Mouse (Mus musculus) ES-Bruce4 (cell line): ENCODE results near the gene Pkd1l2.

Experiments used
- CTCF ChIP-seq: IDR thresholded peaks from one replicate; pipeline ENCODE4 v1.8.1; 2011; ENCODE audit warnings: low read depth, low read length
- EP300 ChIP-seq: IDR thresholded peaks from 2 replicates; pipeline ENCODE4 v1.6.1; 2011; ENCODE audit warnings: low read depth, low read length; ENCODE audit not compliant: insufficient read depth
- POLR2A ChIP-seq: IDR thresholded peaks from one replicate; pipeline ENCODE4 v1.8.1; 2011; ENCODE audit warnings: low read length; ENCODE audit not compliant: insufficient read depth

DNA sequence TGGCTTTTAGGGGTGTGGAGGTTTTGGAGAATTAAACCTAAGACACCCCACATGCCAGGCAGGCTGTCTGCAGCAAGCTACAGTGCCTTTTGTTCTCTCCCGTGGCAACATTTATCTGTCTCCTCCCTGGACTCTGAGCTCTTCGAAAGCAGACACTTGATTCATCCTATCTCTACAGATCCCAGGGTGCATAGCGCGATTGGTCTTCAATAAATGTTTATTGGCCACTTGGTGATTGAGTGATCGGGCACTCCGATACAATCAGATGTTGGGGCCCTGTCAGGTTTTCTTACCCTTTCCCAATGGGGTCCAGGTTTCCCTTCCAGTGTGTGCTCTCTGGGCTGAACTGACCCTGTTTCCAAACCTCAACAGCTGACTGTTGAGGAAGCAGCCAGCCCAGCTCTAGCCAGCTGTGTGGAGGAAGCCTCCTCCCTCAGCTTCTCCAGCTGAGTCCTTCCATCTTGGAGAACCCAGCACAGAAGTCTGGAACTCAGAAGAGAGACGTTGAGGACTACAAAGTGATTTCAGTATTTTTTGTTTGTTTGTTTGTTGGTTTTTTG is 3.8 kb downstream of the Pkd1l2 start:
- TF ChIP-seq CTCF, result no peak
- TF ChIP-seq POLR2A, result no peak
- no peak for TF ChIP-seq EP300
